Mouse (Mus musculus): ENCODE measurements around the gene Pigm.

Gene Pigm

GRCm38 (mm10) chr1:172376198-172376667 is at the start of gene Pigm:
TSS of gene Pigm (plus strand) at chr1:172376546.
- peak; percentile 99 for DNase-seq (ENCODE audit: low read depth, low spot score)

DNA sequence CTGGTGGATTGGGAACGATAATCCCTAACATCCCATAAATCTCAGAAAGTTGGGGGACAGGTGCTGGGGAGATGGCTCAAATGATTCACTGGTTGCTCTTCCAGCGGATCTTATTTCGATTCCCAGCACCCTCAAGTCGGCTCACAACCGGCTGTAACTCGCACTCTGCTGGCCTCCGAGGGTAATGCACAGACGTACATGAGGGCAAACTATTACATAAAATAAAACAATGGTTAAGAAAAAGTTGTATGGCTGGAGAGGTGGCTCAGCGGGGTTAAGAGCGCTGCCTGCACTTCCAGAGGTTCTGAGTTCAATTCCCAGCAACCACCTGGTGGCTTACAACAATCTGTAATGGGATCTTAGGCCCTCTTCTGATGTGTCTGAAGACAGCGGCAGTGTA is 49.7 kb upstream of the Pigm start:
- DNase-seq (ENCODE audit: low read depth, low spot score), result no peak

DNA sequence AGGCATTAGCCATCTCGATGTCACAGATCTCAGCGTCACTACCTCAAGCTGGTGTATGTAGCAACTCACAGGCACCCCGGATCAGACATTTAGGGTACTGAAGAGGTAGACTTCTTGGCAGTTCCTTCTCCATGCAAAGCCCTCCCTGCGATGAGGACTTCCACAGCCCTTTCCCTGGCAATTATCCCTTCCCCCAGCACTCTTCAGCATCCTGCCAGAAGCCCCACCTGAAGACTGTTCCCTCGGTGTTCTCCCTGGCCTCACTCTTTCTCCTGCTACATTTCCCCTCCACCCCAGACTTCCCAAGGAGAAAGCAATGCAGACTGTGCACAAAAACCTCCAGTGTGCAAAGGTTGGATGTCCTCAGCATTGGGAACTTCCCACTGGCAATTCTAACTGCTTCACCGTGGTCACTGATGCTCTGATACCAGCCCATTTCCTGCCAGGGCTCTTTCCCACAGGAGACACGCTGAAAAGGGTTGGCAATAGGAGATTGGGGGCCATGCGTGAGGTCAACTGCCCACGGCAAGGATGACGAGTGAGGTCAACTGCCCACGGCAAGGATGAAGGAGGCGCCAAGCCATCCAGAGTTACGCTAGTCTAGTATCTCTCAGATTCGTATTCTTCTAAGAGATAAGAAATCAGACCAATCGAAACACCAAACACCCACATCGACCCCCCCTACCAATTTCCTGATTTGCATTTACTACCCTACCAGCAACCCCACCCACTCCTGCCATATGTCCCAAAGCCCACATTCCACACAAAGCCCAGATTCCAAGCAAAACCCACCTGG is 48.9 kb upstream of the Pigm start:
- no peak for DNase-seq (ENCODE audit: low read depth, low spot score)

DNA sequence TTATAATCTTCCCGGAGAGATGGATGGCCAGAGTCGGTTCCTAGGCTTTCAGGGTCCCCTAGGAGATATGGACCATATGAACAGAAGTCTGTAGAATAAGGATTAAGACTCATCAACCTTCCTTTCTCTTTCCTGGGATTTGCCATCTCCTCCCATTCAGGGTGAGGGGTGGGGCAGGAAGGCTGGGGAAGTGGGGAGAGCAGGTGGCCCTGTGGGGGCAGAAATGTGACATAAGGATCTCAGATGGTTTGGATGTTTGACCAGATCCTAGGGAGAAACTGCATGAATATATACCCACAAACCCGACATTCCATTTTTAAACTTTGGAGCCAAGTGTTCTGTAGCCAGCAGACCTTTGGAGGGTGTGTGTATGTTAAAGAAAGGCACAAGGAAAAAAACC is 48.3 kb upstream of the Pigm start:
- no peak for DNase-seq (ENCODE audit: low read depth, low spot score)

GRCm38 (mm10) chr1:172328461-172328860 is 47.9 kb upstream of the Pigm start:
- DNase-seq (ENCODE audit: low read depth, low spot score), result no peak

GRCm38 (mm10) chr1:172329131-172329530 is 47.2 kb upstream of the Pigm start, which contains the start of gene Kcnj9:
TSS of gene Kcnj9 (minus strand) at chr1:172329318.
- no peak for DNase-seq (ENCODE audit: low read depth, low spot score)

GRCm38 (mm10) chr1:172329616-172330015 is 46.7 kb upstream of the Pigm start:
- no peak for DNase-seq (ENCODE audit: low read depth, low spot score)

GRCm38 (mm10) chr1:172331422-172331947 is 44.9 kb upstream of the Pigm start:
- no peak for DNase-seq (ENCODE audit: low read depth, low spot score)

- no peak for DNase-seq (ENCODE audit: low read depth, low spot score)
Observed at GRCm38 (mm10) chr1:172332925-172333324, 43.4 kb upstream of the Pigm start.

DNA sequence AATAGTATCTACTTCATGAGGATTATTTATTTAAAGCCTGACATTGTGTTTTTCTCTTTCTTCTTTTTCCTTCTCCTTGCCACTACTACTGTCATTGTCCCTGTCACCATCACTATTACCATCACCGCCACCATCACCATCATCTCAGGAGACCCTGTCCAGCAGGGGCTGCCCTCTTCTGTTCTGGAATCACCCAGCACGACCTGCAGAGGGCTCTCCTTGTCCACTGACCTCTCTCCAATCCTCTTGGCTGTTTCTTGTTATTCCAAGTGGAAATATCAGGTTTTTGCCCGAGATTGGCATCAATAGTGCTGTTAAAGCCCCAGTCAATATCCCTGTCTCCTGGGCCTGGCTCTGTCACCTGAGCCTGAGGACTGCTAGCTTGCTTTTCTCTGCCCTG is 42.8 kb upstream of the Pigm start:
- no peak for DNase-seq (ENCODE audit: low read depth, low spot score)

DNA sequence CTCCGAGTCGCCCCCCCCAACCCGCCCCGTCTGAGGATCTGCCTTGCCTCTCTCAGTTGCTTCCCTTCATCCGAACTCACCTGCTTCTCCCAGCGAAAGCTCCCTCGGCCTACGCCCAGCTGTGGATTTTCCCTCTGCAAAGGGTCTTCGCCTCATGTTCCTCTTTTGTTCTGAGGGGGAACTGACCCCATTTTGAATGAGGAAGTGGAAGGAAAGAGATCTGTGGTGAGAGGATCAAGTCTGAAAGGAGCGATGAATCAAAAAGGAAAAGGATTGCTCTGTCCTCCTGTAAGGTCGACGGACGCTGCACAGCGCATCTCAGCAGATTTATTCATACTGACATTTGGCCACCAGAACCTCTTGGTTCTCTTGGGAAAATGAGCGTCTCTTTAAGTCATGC is 40.5 kb upstream of the Pigm start:
- DNase-seq (ENCODE audit: low read depth, low spot score), result no peak

DNA sequence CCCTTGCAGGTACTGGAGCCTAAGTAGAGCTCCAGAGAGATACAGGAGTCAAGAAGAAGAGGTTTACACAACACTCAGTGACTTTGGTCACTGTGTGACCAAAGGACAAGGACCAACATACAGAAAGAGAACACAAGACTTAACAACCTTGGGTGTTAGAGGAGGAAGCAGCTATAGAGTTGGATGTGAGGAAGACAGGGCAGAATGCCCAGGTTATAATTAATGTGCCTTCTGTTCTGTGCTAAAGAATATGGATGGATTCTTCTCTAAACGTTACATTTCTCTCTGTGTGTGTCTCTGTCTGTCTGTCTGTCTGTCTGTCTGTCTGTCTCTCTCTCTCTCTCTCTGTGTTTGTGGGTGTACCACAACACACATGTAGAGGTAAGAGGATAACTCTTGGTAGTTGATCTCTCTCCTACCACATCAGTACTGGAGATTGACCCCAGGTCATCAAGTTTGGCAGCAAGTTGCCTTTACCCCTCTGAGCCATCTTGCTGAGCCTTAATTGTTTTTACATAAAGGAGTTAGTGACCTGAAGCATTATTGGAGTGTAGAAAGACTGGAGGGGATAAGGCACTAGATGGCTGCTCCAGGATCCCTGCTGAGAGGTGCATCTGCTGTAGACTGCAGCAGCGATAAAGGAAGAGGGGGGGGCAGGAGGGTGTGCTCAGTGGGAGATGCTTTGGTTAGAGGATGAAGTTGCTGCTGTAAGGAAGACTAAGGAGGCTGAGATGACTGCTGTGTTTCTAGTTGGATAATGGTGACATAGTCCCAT is 38.7 kb upstream of the Pigm start:
- no peak for DNase-seq (ENCODE audit: low read depth, low spot score)

- DNase-seq (ENCODE audit: low read depth, low spot score), result no peak
Observed at GRCm38 (mm10) chr1:172340729-172341321, 35.5 kb upstream of the Pigm start, which contains the start of gene Kcnj10. TSS of gene Kcnj10 (plus strand) at chr1:172341210.

- no peak for DNase-seq (ENCODE audit: low read depth, low spot score)
Observed at GRCm38 (mm10) chr1:172341386-172341785, 35.0 kb upstream of the Pigm start.

GRCm38 (mm10) chr1:172342729-172343128 is 33.6 kb upstream of the Pigm start:
- DNase-seq (ENCODE audit: low read depth, low spot score), result no peak

DNA sequence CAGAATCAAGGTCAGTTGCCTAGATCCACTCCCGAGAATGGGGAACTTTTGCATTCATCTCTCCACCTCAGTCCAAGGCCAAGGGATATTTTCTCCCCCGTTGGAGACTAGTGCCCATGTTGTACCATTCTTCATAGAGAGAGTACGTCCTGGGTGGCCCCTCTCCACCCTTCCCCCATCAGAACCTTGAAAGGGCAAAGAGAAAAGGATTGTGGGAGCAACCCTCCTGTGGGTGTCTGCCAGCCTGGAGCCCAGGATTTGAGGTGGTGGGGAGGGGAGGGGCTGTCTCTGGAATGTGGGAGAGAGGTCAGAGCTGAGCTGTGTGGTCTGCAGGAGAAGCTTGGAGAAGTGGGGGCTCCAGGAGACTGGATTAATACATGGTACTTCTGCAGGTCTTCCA is 32.4 kb upstream of the Pigm start:
- no peak for DNase-seq (ENCODE audit: low read depth, low spot score)

DNA sequence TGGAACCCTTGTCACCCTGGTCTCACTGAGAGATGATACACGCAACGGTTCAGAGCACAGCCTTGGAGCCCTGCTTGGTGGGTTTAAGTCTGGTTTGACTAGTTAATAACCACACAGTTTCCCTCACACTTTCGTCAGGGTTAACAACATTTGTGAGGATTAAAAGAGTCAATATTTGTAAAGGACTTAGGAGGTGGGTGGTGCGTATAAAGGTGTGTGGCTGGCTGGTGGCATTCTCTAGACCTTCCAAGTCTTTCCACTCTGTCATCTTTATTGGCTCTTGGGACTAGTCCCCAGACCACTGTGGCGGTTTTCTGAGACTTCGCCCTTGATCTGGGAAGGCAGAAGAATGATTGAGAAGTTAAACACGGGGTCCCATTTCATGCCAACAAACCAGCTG is 31.5 kb upstream of the Pigm start:
- DNase-seq (ENCODE audit: low read depth, low spot score), result no peak

- DNase-seq (ENCODE audit: low read depth, low spot score), result no peak
Observed at GRCm38 (mm10) chr1:172346707-172347106, 29.6 kb upstream of the Pigm start.

DNA sequence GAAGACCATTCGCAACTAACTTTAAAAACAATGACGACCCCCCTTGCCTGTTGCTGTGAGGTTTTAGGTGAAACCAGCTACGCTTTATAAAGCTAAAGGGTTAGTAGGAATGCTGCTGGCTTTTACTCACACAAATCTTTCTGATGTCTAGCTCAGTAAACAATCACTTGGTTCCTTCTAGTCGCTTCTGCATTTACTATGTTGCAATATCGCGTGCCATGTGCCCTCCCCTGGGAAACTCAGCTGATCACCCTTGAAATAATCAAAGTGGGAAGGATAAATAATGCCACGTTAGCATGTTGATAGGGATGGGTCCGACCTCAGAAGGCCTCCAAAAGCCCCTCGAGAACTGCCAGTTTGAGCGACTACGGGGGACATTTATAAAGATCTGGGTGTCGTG is 29.0 kb upstream of the Pigm start:
- no peak for DNase-seq (ENCODE audit: low read depth, low spot score)

DNA sequence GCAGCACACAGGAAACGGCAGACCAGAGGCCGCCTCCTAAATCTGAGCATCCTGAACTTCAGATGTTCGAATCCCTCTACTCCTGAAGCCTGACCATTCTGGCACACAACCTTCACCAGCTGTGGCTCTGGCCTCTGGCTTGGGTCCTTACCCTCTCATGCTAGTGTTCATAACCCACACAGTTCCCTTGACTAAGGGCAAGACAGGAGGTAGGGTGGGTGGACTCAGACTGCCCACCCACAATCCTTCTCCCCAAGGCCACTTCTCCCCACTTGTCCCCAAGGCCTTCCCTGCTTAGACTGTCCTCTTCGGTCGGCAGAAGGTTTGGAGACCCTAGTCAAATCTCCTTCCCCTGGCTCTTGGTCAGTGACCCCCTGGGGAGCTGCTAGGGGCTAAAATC is 26.8 kb upstream of the Pigm start:
- DNase-seq (ENCODE audit: low read depth, low spot score), result no peak

GRCm38 (mm10) chr1:172349916-172350812 is 26.2 kb upstream of the Pigm start:
- no peak for DNase-seq (ENCODE audit: low read depth, low spot score)

All from 3T3-L1 (cell line).